Mouse (Mus musculus) kidney, adult 2 months (tissue): ENCODE measurements around the gene Eif1.

ENCODE experiments used
- CTCF ChIP-seq: fragments of 200-500 bp; conservative IDR thresholded peaks from 2 replicates; pipeline ENCODE4 v1.5.1; 2011; ENCODE audit warnings: low read depth, mild to moderate bottlenecking, control low read depth, low read length, moderate library complexity, mixed read lengths; ENCODE audit not compliant: insufficient read depth, insufficient read length
- POLR2A ChIP-seq: fragments of 200-500 bp; IDR thresholded peaks from one replicate; pipeline ENCODE4 v1.6.1; 2011; ENCODE audit warnings: low read depth, low read length, control low read depth

- TF ChIP-seq POLR2A (no peak), CTCF (no peak)
These were observed 26.8 kb upstream of the Eif1 start for GRCm38 (mm10) chr11:100292884-100293283.
